Mouse (Mus musculus) midbrain, embryonic 12.5 days (tissue): ENCODE data around the gene Klk1b24. TPM values are rescaled to one million over a fixed set of nuclear protein-coding genes. Genes with fewer than 3 reads are reported as not detected.

ENCODE experiments used
- ATAC-seq: fragments of 200-750 bp; cut with Nextera tagmentation; 2 replicates; pipeline ENCODE4 v1.8.0; 2017; ENCODE audit warnings: low read depth, moderate TSS enrichment, moderate library complexity; ENCODE audit not compliant: low FRiP score
- H3K27ac ChIP-seq: fragments of 300-500 bp; sonication (generic); replicated peaks from 2 replicates; pipeline ENCODE4 v1.5.1; 2016; ENCODE audit warnings: mild to moderate bottlenecking
- H3K27me3 ChIP-seq: fragments of 300-500 bp; sonication (generic); 2 replicates; pipeline ENCODE4 v1.6.1; 2016; ENCODE audit warnings: mild to moderate bottlenecking
- H3K36me3 ChIP-seq: fragments of 300-500 bp; sonication (generic); 2 replicates; pipeline ENCODE4 v1.6.1; 2016
- H3K4me1 ChIP-seq: fragments of 300-500 bp; sonication (generic); 2 replicates; pipeline ENCODE4 v1.6.1; 2016
- H3K4me2 ChIP-seq: fragments of 300-500 bp; sonication (generic); replicated peaks from 2 replicates; pipeline ENCODE4 v1.6.1; 2016; ENCODE audit warnings: mild to moderate bottlenecking, moderate library complexity
- H3K4me3 ChIP-seq: fragments of 300-500 bp; sonication (generic); 2 replicates; pipeline ENCODE4 v1.5.1; 2016; ENCODE audit warnings: mild to moderate bottlenecking
- H3K9ac ChIP-seq: fragments of 300-500 bp; sonication (generic); replicated peaks from 2 replicates; pipeline ENCODE4 v1.6.1; 2016; ENCODE audit warnings: mild to moderate bottlenecking, moderate library complexity
- H3K9me3 ChIP-seq: fragments of 300-500 bp; sonication (generic); 2 replicates; pipeline ENCODE4 v1.6.1; 2016; ENCODE audit warnings: mild to moderate bottlenecking
- WGBS: fragments of 180-500 bp; shearing (Covaris S2); methylation state at CpG from one replicate; pipeline ENCODE4 v1.1.7; 2016; 5-methylcytosine and 5-hydroxymethylcytosine counted together
- polyA plus RNA-seq: library from polyadenylated mRNA; unstranded; fragments of >200 nt; fragmentation: Nextera tagmentation; extraction: Ambion mirVana; gene quantifications from 2 replicates; pipeline ENCODE4 v1.2.1, GENCODE M21; 2016

Klk1b24 gene
- polyA plus RNA-seq, 1 experiment from 2014 or later, result not detected

GRCm38 (mm10) chr7:44239913-44240312 is 51.9 kb downstream of the Klk1b24 start:
- Histone ChIP-seq H3K27me3 (0 out of 2 replicates have a peak, but pooled peaks cover 5% of the 10 kb centered on the region), H3K4me1 (no peaks in the 10 kb centered on the region), H3K36me3 (no peaks in the 10 kb centered on the region), H3K9ac (no peak overlapping the region), H3K9me3 (no peaks in the 10 kb centered on the region), H3K27ac (no peak overlapping the region), H3K4me3 (no peak overlapping the region), H3K4me2 (no peak overlapping the region)
- WGBS, result 72% methylated on average over 2 of the region's 2 CpGs
- ATAC-seq, result no peak

DNA sequence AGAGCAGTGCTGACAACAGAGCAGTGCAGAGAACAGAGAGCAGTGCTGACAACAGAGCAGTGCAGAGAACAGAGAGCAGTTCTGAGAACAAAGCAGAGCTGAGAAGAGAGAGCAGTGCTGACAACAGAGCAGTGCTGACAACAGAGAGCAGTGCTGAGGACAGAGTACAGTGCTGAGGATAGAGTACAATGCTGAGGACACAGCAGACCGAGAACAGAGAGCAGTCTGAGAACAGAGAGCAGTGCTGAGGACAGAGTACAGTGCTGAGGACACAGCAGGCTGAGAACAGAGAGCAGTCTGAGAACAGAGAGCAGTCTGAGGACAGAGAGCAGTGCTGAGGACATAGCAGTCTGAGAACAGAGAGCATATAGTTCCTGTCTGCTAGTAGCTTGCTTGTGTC is 52.7 kb downstream of the Klk1b24 start:
- no peak overlapping the region for H3K4me2 ChIP-seq
- WGBS, result 57% methylated on average over 1 of the region's 1 CpGs
- H3K4me1 ChIP-seq, result peaks cover 6% of the 10 kb centered on the region
- H3K36me3 ChIP-seq, result no peaks in the 10 kb centered on the region
- no peak overlapping the region for H3K4me3 ChIP-seq
- no peak overlapping the region for H3K9ac ChIP-seq
- no peak overlapping the region for H3K27ac ChIP-seq
- 0 out of 2 replicates have a peak, but pooled peaks cover 5% of the 10 kb centered on the region for H3K27me3 ChIP-seq
- H3K9me3 ChIP-seq, result no peaks in the 10 kb centered on the region
- ATAC-seq, result no peak

DNA sequence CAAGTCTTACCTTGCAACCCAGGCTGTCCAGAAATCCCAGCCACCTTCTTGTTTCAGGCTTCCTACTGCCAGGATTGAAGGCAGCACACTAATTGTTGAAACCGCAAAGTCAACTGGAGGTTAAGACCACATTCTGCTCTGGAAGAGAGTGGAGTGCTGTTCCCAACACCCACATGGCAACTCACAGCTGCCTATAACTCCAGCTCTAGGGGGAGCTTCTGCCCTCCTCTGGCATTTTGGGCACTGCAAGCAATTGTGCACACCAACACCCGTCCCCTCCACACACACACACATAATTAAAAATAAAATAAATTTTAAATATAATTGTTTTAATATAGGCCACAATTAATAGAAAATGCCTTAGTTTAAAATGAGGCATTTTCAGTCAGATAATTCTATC is 53.1 kb downstream of the Klk1b24 start:
- Histone ChIP-seq H3K4me1 (peaks cover 7% of the 10 kb centered on the region), H3K4me3 (no peak overlapping the region), H3K27me3 (0 out of 2 replicates have a peak, but pooled peaks cover 5% of the 10 kb centered on the region), H3K9ac (no peak overlapping the region), H3K4me2 (no peak overlapping the region), H3K27ac (no peak overlapping the region), H3K36me3 (no peaks in the 10 kb centered on the region), H3K9me3 (no peaks in the 10 kb centered on the region)
- 76% methylated on average over 2 of the region's 2 CpGs for WGBS
- ATAC-seq, result no peak

Other genes starting within 250 kb of the Klk1b24 start
- gene Klk1b8, start 237.6 kb upstream of the Klk1b24 start, polyA plus RNA-seq, result not detected in 2 replicates
- gene Klk1b1, start 221.5 kb upstream of the Klk1b24 start, polyA plus RNA-seq, result not detected in 2 replicates
- not detected in 2 replicates for gene Klk1b9, start 212.2 kb upstream of the Klk1b24 start, polyA plus RNA-seq
- not detected in 2 replicates for gene Klk1b11, start 192.4 kb upstream of the Klk1b24 start, polyA plus RNA-seq
- gene Klk1b26, start 176.1 kb upstream of the Klk1b24 start, polyA plus RNA-seq, result not detected in 2 replicates
- gene Klk1b27, start 135.9 kb upstream of the Klk1b24 start, polyA plus RNA-seq, result not detected in 2 replicates
- gene Klk1b21, start 85.9 kb upstream of the Klk1b24 start, polyA plus RNA-seq, result not detected in 2 replicates
- not detected in 2 replicates for gene Klk1b22, start 75.6 kb upstream of the Klk1b24 start, polyA plus RNA-seq
- gene Klk1b16, start 51.5 kb upstream of the Klk1b24 start, polyA plus RNA-seq, result not detected in 2 replicates
- gene Klk1b3, start 10.0 kb downstream of the Klk1b24 start, polyA plus RNA-seq, result not detected in 2 replicates
- gene Klk1b4, start 19.2 kb downstream of the Klk1b24 start, polyA plus RNA-seq, result not detected in 2 replicates
- not detected in 2 replicates for gene Klk1b5, start 27.7 kb downstream of the Klk1b24 start, polyA plus RNA-seq
- not detected in 2 replicates for gene Klk1, start 37.1 kb downstream of the Klk1b24 start, polyA plus RNA-seq
- gene Gm36864, start 47.9 kb downstream of the Klk1b24 start, polyA plus RNA-seq, result not detected in 2 replicates
- 1.1 and 1.6 TPM in 2 replicates for gene 1700028J19Rik, start 58.5 kb downstream of the Klk1b24 start, polyA plus RNA-seq
- gene 2410002F23Rik, start 58.5 kb downstream of the Klk1b24 start, polyA plus RNA-seq, result 174 and 194 TPM in 2 replicates
- gene Acp4, start 69.1 kb downstream of the Klk1b24 start, polyA plus RNA-seq, result 0.18 TPM in 2 replicates
- not detected in 2 replicates for gene Gm15517, start 73.2 kb downstream of the Klk1b24 start, polyA plus RNA-seq
- gene Clec11a, start 118.7 kb downstream of the Klk1b24 start, polyA plus RNA-seq, result 2.5 and 2.6 TPM in 2 replicates
- gene Shank1, start 122.0 kb downstream of the Klk1b24 start, polyA plus RNA-seq, result 8.5 and 11.4 TPM in 2 replicates
- gene Syt3, start 195.9 kb downstream of the Klk1b24 start, polyA plus RNA-seq, result 5.4 and 6.4 TPM in 2 replicates
- 0.74 and 1.3 TPM in 2 replicates for gene 1700008O03Rik, start 197.6 kb downstream of the Klk1b24 start, polyA plus RNA-seq
- 12.0 and 13.5 TPM in 2 replicates for gene Lrrc4b, start 240.8 kb downstream of the Klk1b24 start, polyA plus RNA-seq